Mouse (Mus musculus): ENCODE measurements around the gene Lif. TPM values are rescaled to one million over a fixed set of nuclear protein-coding genes. Genes with fewer than 3 reads are reported as not detected.

Gene Lif
- total and polyA plus RNA-seq, 3 experiments: 0.27 to 0.31 TPM; not detected in 1

DNA sequence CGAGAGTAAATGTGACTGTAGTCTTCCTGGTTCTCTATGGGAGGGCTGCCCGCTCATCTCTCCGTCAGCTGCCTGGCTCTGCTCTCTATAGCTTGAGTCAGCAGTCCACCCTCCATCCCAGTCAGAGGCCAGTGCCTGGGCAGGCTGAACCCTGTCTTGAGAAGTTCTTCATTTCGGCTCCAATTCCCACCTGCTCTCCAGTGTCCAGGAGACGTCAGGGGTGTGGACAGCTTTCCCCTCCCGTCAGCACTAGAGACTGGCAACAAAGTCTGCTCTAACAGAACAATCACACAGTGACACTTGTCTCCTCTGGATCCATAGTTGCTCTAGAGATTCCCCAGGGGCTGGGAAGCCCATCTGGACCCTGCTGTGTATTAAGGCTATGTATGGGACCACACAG is 36.7 kb downstream of the Lif start:
- Histone ChIP-seq H3K27me3 (ENCODE audit: control insufficient read depth in 1 of 2, insufficient read depth in 2 of 2, low read length in 2 of 2) (no peaks in the 10 kb centered on the region), H3K79me2 (ENCODE audit: control insufficient read depth, insufficient read depth, low read length, poor library complexity) (no peaks in the 10 kb centered on the region), H3K9ac (ENCODE audit: control insufficient read depth, low read depth, low read length, poor library complexity, severe bottlenecking) (no peak overlapping the region), H3K27ac (ENCODE audit: control insufficient read depth, low read depth, low read length) (no peak overlapping the region), H3K9me3 (replicated peaks; ENCODE audit: insufficient read depth, low read length) (no peaks in the 10 kb centered on the region), H3K36me3 (ENCODE audit: control insufficient read depth in 1 of 2, insufficient read depth in 2 of 2, low read length in 2 of 2) (peaks cover 0 to 22% of the 10 kb centered on the region in 2 experiments; a peak in 2 of 4 replicates), H3K4me1 (ENCODE audit: control insufficient read depth in 1 of 2, insufficient read depth in 2 of 2, low read length in 2 of 2) (peaks cover 12 to 48% of the 10 kb centered on the region in 2 experiments), H3K4me3 (ENCODE audit: control insufficient read depth in 1 of 2, insufficient read depth in 1 of 2, low read depth in 2 of 2, low read length in 2 of 2) (no peak overlapping the region)
- no peak for DNase-seq (ENCODE audit: low read depth, low spot score)
- TF ChIP-seq CTCF (IDR thresholded peaks at IDR 0.05 in 2 of 3, conservative IDR thresholded peaks at IDR 0.05 in 1 of 3; ENCODE audit: control insufficient read depth in 1 of 3, insufficient read depth in 1 of 3, low read depth in 2 of 3, low read length in 3 of 3, poor library complexity in 1 of 3, severe bottlenecking in 1 of 3): no peak
- TF ChIP-seq MYC (IDR thresholded peaks at IDR 0.05; ENCODE audit: low read depth, low read length): no peak
- TF ChIP-seq SIN3A (IDR thresholded peaks at IDR 0.05; ENCODE audit: low read length): no peak

DNA sequence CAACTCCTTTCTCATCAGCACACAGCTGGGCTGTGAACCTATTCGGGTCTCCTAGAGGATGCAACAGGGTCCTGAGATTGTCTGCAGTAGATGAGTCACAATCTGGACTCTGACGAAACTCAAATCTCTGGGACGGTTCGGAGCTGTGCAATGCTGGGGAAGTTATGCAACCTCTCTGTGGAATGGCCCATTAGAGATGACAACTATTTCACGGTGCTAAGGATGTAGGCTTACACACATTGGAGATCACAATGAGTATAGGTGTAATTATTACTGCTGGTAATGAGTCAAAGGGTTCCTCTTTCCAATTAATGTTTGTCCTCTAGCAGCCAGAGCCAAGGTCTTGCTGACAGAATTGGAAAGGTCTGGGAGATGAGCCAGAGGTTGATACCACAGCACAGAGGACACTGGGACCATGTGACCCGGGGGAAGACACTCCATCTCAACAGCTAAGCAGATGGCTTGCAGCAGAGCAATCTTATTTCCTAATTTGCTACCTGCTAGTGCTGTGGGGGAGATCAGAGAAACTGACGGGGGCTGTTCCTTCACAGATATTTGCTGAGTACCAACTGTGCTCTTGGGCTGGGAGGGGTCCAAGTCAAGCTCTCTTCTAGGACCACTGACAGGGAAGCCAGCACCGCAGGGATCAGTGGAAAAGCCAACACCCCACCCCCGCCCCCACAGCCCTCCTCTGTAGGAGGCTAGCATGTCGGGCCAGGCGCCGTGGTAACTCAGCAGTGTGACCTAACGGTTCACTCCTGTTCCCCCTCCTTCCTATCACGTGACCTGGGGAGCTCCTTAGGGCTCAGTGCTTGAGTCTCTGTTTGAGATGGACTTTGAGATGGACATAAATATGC is 37.4 kb downstream of the Lif start:
- DNase-seq (ENCODE audit: low read depth, low spot score): peak; percentile 53
- peaks cover 0 to 22% of the 10 kb centered on the region in 2 experiments; a peak in 2 of 4 replicates for H3K36me3 ChIP-seq (ENCODE audit: control insufficient read depth in 1 of 2, insufficient read depth in 2 of 2, low read length in 2 of 2)
- H3K4me1 ChIP-seq (ENCODE audit: control insufficient read depth in 1 of 2, insufficient read depth in 2 of 2, low read length in 2 of 2): peaks cover 12 to 48% of the 10 kb centered on the region in 2 experiments

More for the DNA sequence above, 37.4 kb downstream of the Lif start:
- Histone ChIP-seq H3K9ac (ENCODE audit: control insufficient read depth, low read depth, low read length, poor library complexity, severe bottlenecking) (peak overlapping the region; percentile 13; the same call in 1 of the 2 replicates), H3K27me3 (ENCODE audit: control insufficient read depth in 1 of 2, insufficient read depth in 2 of 2, low read length in 2 of 2) (no peaks in the 10 kb centered on the region), H3K9me3 (replicated peaks; ENCODE audit: insufficient read depth, low read length) (no peaks in the 10 kb centered on the region), H3K27ac (ENCODE audit: control insufficient read depth, low read depth, low read length) (0 out of 2 replicates have a peak overlapping the region, but pooled peaks have one; percentile 16), H3K79me2 (ENCODE audit: control insufficient read depth, insufficient read depth, low read length, poor library complexity) (no peaks in the 10 kb centered on the region), H3K4me3 (ENCODE audit: control insufficient read depth in 1 of 2, insufficient read depth in 1 of 2, low read depth in 2 of 2, low read length in 2 of 2) (peak overlapping the region; percentile 9 to 25; a peak in 2 of 4 replicates)
- TF ChIP-seq MYB (IDR thresholded peaks at IDR 0.05; ENCODE audit: low read depth, low read length) (no peak), CTCF (IDR thresholded peaks at IDR 0.05 in 2 of 3, conservative IDR thresholded peaks at IDR 0.05 in 1 of 3; ENCODE audit: control insufficient read depth in 1 of 3, insufficient read depth in 1 of 3, low read depth in 2 of 3, low read length in 3 of 3, poor library complexity in 1 of 3, severe bottlenecking in 1 of 3) (no peak), ZMIZ1 (IDR thresholded peaks at IDR 0.05; ENCODE audit: low read depth, low read length) (no peak), POLR2A (IDR thresholded peaks at IDR 0.05; ENCODE audit: control insufficient read depth in 1 of 2, insufficient read depth in 1 of 2, low read depth in 1 of 2, low read length in 2 of 2, poor library complexity in 1 of 2) (no peak), UBTF (IDR thresholded peaks at IDR 0.05; ENCODE audit: borderline replicate concordance, insufficient read depth, low read depth, low read length) (no peak), ZNF384 (IDR thresholded peaks at IDR 0.05; ENCODE audit: low read depth, low read length) (no peak), KAT2A (conservative IDR thresholded peaks at IDR 0.05; ENCODE audit: low read depth, low read length) (no peak), ELF1 (IDR thresholded peaks at IDR 0.05; ENCODE audit: low read depth, low read length) (no peak), MYC (IDR thresholded peaks at IDR 0.05; ENCODE audit: low read depth, low read length) (no peak), MXI1 (IDR thresholded peaks at IDR 0.05; ENCODE audit: low read depth, low read length) (no peak), MAX (IDR thresholded peaks at IDR 0.05; ENCODE audit: low read length) (0 out of 2 replicates have a peak, but pooled peaks have one; percentile 39), USF1 (IDR thresholded peaks at IDR 0.05; ENCODE audit: low read depth, low read length) (peak; percentile 87), GABPA (IDR thresholded peaks at IDR 0.05; ENCODE audit: low read depth, low read length) (no peak), TBP (IDR thresholded peaks at IDR 0.05; ENCODE audit: low read depth, low read length) (0 out of 2 replicates have a peak, but pooled peaks have one; percentile 29), POLR2AphosphoS5 (IDR thresholded peaks at IDR 0.05; ENCODE audit: borderline replicate concordance, low read depth, low read length) (no peak), MAFK (IDR thresholded peaks at IDR 0.05; ENCODE audit: borderline replicate concordance, low read depth, low read length) (no peak), CHD2 (IDR thresholded peaks at IDR 0.05; ENCODE audit: low read length) (no peak), SIN3A (IDR thresholded peaks at IDR 0.05; ENCODE audit: low read length) (no peak), USF2 (IDR thresholded peaks at IDR 0.05; ENCODE audit: borderline replicate concordance in 1 of 2, insufficient read depth in 1 of 2, low read depth in 1 of 2, low read length in 2 of 2) (0 out of 4 replicates have a peak, but pooled peaks have one; percentile 25 to 29), ZKSCAN1 (IDR thresholded peaks at IDR 0.05; ENCODE audit: low read depth, low read length) (no peak), MAZ (IDR thresholded peaks at IDR 0.05; ENCODE audit: low read depth, low read length) (no peak), SMC3 (IDR thresholded peaks at IDR 0.05; ENCODE audit: low read depth, low read length) (no peak), TCF12 (IDR thresholded peaks at IDR 0.05; ENCODE audit: low read depth, low read length) (no peak)

All from MEL (cell line).